Mouse (Mus musculus) intestine, embryonic 15.5 days (tissue): ENCODE results near the gene Hps4. TPM values are rescaled to one million over a fixed set of nuclear protein-coding genes. Genes with fewer than 3 reads are reported as not detected.
A peak's percentile ranks its signal among the peaks of the same experiment; 100 is the strongest.
"Not testable (repeated sequence)": the region's sequence is repeated elsewhere in the genome, so short reads cannot be mapped to it uniquely, and the experiment has no call there.

Experiments
- ATAC-seq: fragments of 200-750 bp; cut with Nextera tagmentation; 2 replicates; pipeline ENCODE4 v1.8.0; 2017; ENCODE audit warnings: moderate TSS enrichment, moderate library complexity
- H3K27ac ChIP-seq: fragments of 300-500 bp; sonication (generic); 2 replicates; pipeline ENCODE4 v1.5.1; 2015; ENCODE audit warnings: mild to moderate bottlenecking, inconsistent platforms
- H3K27me3 ChIP-seq: fragments of 300-500 bp; sonication (generic); replicated peaks from 2 replicates; pipeline ENCODE4 v1.6.1; 2015; ENCODE audit warnings: inconsistent platforms
- H3K36me3 ChIP-seq: fragments of 300-500 bp; sonication (generic); 2 replicates; pipeline ENCODE4 v1.6.1; 2015; ENCODE audit warnings: inconsistent platforms
- H3K4me1 ChIP-seq: fragments of 300-500 bp; sonication (generic); replicated peaks from 2 replicates; pipeline ENCODE4 v1.6.1; 2015; ENCODE audit warnings: inconsistent platforms
- H3K4me2 ChIP-seq: fragments of 300-500 bp; sonication (generic); replicated peaks from 2 replicates; pipeline ENCODE4 v1.6.1; 2015; ENCODE audit warnings: mild to moderate bottlenecking, inconsistent platforms
- H3K4me3 ChIP-seq: fragments of 300-500 bp; sonication (generic); replicated peaks from 2 replicates; pipeline ENCODE4 v1.5.1; 2015; ENCODE audit warnings: inconsistent platforms
- H3K9ac ChIP-seq: fragments of 300-500 bp; sonication (generic); 2 replicates; pipeline ENCODE4 v1.6.1; 2015; ENCODE audit warnings: inconsistent platforms
- H3K9me3 ChIP-seq: fragments of 300-500 bp; sonication (generic); 2 replicates; pipeline ENCODE4 v1.6.1; 2016; ENCODE audit warnings: inconsistent platforms
- WGBS: fragments of 180-500 bp; shearing (Covaris S2); methylation state at CpG from one replicate; pipeline ENCODE4 v1.1.7; 2015; 5-methylcytosine and 5-hydroxymethylcytosine counted together
- polyA plus RNA-seq: library from polyadenylated mRNA; unstranded; fragments of >200 nt; fragmentation: Nextera tagmentation; extraction: Ambion mirVana; gene quantifications from 2 replicates; pipeline ENCODE4 v1.2.1, GENCODE M21; 2015

Hps4 gene
- polyA plus RNA-seq, 1 experiment from 2014 or later, result 38.7 TPM

GRCm38 (mm10) chr5:112301694-112302093 lies 41.2 kb upstream of the Hps4 start:
- Histone ChIP-seq H3K4me1 (peaks cover 19% of the 10 kb centered on the region), H3K4me2 (no peak overlapping the region), H3K27ac (0 out of 2 replicates have a peak overlapping the region, but pooled peaks have one; percentile 3), H3K9ac (no peak overlapping the region), H3K9me3 (no peaks in the 10 kb centered on the region), H3K36me3 (no peaks in the 10 kb centered on the region), H3K4me3 (no peak overlapping the region), H3K27me3 (no peaks in the 10 kb centered on the region)
- ATAC-seq, result no peak
- 85% methylated on average over 4 of the region's 4 CpGs for WGBS

DNA sequence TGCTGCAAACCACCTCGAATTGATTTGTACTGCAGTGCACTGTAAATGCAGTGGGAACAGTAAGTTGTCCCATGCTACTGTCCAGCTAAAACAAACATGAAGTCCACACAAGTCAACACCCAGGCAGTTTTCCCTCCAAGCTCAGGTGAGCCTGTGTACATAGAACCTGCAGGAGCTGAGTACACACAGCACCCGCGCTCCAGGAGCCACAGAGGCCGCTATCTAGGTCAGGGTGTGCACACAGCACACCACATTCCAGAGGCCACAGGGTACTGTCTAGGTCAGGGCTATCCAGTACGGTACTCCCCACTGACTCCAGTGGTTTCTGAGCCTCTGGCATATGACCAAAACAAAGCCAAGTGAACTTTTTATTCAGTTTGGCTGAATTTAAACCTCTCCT lies 40.6 kb upstream of the Hps4 start:
- Histone ChIP-seq H3K27ac (0 out of 2 replicates have a peak overlapping the region, but pooled peaks have one; percentile 3), H3K4me3 (no peak overlapping the region), H3K4me1 (peaks cover 13% of the 10 kb centered on the region; the same call in 1 of the 2 replicates), H3K27me3 (no peaks in the 10 kb centered on the region), H3K9ac (no peak overlapping the region), H3K9me3 (no peaks in the 10 kb centered on the region), H3K4me2 (no peak overlapping the region), H3K36me3 (no peaks in the 10 kb centered on the region)
- WGBS, result 69% methylated on average over 5 of the region's 5 CpGs
- ATAC-seq, result peak; percentile 79

DNA sequence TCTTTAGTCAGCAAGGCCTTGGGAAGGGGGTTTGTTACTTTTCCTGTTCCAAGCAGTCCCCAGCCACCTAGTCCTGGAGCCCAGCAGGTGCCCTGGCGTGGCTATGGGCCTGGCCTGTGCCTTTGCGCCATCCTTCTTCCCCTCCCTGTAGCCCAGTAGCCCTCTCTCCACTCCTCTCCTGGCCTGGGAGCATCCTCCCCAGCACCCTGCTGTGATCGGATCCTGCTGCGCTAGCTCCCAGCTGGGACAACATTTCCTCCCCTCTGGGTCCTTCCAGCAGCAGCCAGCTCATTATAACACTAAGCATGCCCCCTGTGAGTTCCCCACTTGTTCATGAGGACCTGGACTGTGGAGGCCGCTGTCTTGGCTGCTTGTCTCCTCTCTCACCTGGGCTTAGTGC lies 37.0 kb upstream of the Hps4 start:
- Histone ChIP-seq H3K27ac (no peak overlapping the region), H3K9me3 (no peaks in the 10 kb centered on the region), H3K36me3 (peaks cover 11% of the 10 kb centered on the region), H3K4me3 (no peak overlapping the region), H3K27me3 (no peaks in the 10 kb centered on the region), H3K4me2 (no peak overlapping the region), H3K9ac (no peak overlapping the region), H3K4me1 (peaks cover 11% of the 10 kb centered on the region; the same call in 1 of the 2 replicates)
- ATAC-seq, result no peak
- 88% methylated on average over 5 of the region's 5 CpGs for WGBS

DNA sequence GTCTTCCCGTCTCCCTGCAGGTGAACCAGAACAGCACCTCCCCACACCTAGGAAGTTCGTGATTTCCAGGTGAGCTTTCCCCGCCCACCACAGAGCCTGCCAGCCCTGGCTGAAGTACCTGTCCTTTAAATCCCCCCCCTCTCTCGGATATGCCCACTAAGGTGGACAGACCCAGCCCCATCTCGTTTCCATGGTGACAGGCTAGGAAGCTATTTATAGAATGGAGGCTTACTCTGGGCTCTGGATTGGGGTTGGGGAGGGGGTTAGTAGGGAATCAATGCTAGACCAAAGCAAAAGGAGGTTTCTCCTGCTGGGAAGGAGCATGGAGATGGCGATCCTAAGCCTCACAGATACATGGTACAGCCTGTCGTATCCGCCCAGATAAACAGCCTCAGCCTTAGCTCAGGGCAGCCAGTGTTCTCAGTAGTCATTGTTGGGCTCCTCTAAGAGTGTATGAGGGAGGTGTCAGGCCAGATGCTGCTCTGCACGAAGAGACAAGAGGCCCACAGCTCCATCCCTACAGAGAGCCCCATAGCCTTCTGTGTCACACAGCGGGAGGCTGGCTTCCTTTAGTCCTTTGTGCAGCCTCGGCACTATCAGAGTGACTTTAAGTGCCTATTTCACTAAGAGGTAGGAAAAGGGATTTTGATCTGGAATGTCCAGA lies 29.5 kb upstream of the Hps4 start:
- Histone ChIP-seq H3K9ac (no peak overlapping the region), H3K4me1 (no peaks in the 10 kb centered on the region), H3K4me2 (no peak overlapping the region), H3K27ac (no peak overlapping the region), H3K9me3 (no peaks in the 10 kb centered on the region), H3K36me3 (peaks cover 9% of the 10 kb centered on the region; the same call in 1 of the 2 replicates), H3K27me3 (no peaks in the 10 kb centered on the region), H3K4me3 (no peak overlapping the region)
- no peak for ATAC-seq
- WGBS, result 76% methylated on average over 11 of the region's 11 CpGs

DNA sequence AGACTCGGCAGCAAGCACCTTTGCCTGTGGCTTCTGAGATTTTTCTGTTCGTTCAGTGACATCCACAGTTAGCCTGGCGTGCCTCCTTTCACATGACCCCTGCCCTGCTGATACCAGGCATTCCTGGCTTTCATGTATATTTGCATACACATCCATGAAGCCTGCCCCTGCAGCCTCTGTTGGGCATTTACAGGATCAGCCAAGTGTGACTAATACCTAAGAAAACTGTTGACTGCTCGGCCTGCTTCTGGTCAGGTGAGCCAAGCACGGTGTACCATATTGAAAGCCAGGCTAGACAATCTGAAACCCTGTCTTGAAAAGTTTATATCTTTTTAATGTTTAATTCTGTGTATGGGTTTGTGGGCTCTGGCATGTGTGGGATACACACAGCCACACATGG lies 26.4 kb upstream of the Hps4 start:
- ATAC-seq, result no peak

DNA sequence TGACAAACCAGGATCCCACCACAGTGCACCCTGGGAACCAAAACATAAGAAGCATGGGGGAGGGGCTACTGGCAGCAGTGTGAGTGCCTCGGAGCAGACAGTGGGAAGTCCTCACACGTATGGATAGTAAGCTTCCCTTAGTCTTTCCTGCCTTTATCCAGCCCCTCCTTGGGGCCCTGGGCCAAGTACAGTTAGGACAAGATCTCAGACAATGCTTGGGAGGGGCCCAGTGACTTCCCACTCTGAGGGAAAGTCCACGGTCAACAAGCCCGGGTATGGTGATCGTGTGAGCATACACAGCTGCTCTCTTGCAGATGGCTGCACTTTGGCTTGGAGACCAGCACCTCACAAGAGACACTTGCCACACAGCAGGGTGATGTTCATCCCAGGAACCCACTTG lies 25.6 kb upstream of the Hps4 start:
- H3K9me3 ChIP-seq, result no peaks in the 10 kb centered on the region
- H3K4me3 ChIP-seq, result no peak overlapping the region
- no peak overlapping the region for H3K4me2 ChIP-seq
- no peak for ATAC-seq
- H3K4me1 ChIP-seq, result no peaks in the 10 kb centered on the region
- H3K9ac ChIP-seq, result no peak overlapping the region
- no peak overlapping the region for H3K27ac ChIP-seq
- no peaks in the 10 kb centered on the region for H3K27me3 ChIP-seq
- 0 out of 2 replicates have a peak, but pooled peaks cover 3% of the 10 kb centered on the region for H3K36me3 ChIP-seq
- 47% methylated on average over 5 of the region's 5 CpGs for WGBS

More for the DNA sequence above, 26.4 kb upstream of the Hps4 start:
- Histone ChIP-seq H3K9ac (no peak overlapping the region), H3K4me1 (no peaks in the 10 kb centered on the region), H3K9me3 (no peaks in the 10 kb centered on the region), H3K4me2 (no peak overlapping the region), H3K27ac (no peak overlapping the region), H3K27me3 (no peaks in the 10 kb centered on the region), H3K36me3 (0 out of 2 replicates have a peak, but pooled peaks cover 3% of the 10 kb centered on the region), H3K4me3 (no peak overlapping the region)
- 84% methylated on average over 5 of the region's 5 CpGs for WGBS

DNA sequence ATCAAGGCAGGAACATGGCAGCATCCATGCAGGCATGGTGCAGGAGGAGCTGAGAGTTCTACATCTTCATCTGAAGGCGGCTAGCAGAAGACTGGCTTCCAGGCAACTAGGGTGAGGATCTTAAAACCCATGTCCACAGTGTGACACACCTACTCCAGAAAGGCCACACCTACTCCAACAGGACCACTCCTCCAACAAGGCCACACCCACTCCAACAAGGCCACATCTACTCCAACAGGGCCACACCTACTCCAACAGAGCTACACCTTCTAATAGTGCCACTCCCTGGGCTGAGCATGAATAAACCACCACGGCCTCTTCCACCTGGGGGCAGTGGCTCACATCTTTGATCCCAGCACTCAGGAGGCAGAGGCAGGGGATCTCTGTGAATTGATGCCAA lies 23.5 kb upstream of the Hps4 start:
- peak; percentile 71 for ATAC-seq
- not testable (repeated sequence) for H3K4me1 ChIP-seq, H3K4me2 ChIP-seq, H3K27ac ChIP-seq, H3K9me3 ChIP-seq, H3K27me3 ChIP-seq, H3K36me3 ChIP-seq, H3K4me3 ChIP-seq, H3K9ac ChIP-seq
- 60% methylated on average over 2 of the region's 2 CpGs for WGBS

- Histone ChIP-seq H3K9ac (no peak overlapping the region), H3K27me3 (no peaks in the 10 kb centered on the region), H3K4me2 (no peak overlapping the region), H3K27ac (no peak overlapping the region), H3K4me1 (0 out of 2 replicates have a peak, but pooled peaks cover 3% of the 10 kb centered on the region), H3K9me3 (no peaks in the 10 kb centered on the region), H3K4me3 (no peak overlapping the region), H3K36me3 (0 out of 2 replicates have a peak, but pooled peaks cover 3% of the 10 kb centered on the region)
- ATAC-seq, result no peak
- WGBS, result 81% methylated on average over 5 of the region's 5 CpGs
These were observed 22.5 kb upstream of the Hps4 start for GRCm38 (mm10) chr5:112320379-112320778.

GRCm38 (mm10) chr5:112320936-112321335 lies 21.9 kb upstream of the Hps4 start:
- Histone ChIP-seq H3K4me1 (0 out of 2 replicates have a peak, but pooled peaks cover 5% of the 10 kb centered on the region), H3K9me3 (no peaks in the 10 kb centered on the region), H3K9ac (no peak overlapping the region), H3K4me2 (no peak overlapping the region), H3K36me3 (no peaks in the 10 kb centered on the region), H3K27me3 (no peaks in the 10 kb centered on the region), H3K27ac (no peak overlapping the region), H3K4me3 (no peak overlapping the region)
- WGBS, result 73% methylated on average over 6 of the region's 6 CpGs
- ATAC-seq, result no peak

DNA sequence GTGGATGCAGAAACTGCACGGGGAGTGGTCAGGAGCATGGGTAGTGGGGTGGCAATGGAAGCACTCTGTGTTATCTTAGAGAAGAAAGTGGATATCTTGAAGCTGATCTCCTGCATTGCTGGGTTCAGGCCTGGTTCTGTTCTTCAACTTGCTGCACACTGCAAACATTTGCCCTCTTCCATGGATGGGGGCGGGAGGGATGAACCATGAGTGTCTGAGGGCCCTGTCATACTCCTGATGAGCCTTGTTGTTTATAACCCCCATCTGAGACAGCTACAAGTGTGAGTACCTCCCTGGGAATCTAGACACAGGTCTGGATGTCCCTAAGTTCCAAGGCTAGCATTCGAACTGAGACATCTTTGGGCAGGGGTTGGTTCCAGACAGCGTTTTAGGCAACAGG lies 21.5 kb upstream of the Hps4 start:
- Histone ChIP-seq H3K4me2 (no peak overlapping the region), H3K36me3 (no peaks in the 10 kb centered on the region), H3K27me3 (no peaks in the 10 kb centered on the region), H3K4me1 (0 out of 2 replicates have a peak, but pooled peaks cover 5% of the 10 kb centered on the region), H3K4me3 (no peak overlapping the region), H3K9me3 (no peaks in the 10 kb centered on the region), H3K9ac (no peak overlapping the region), H3K27ac (no peak overlapping the region)
- WGBS, result 75% methylated on average over 4 of the region's 4 CpGs
- ATAC-seq, result no peak

- no peaks in the 10 kb centered on the region for H3K9me3 ChIP-seq
- 87% methylated on average over 6 of the region's 6 CpGs for WGBS
These were observed 19.6 kb upstream of the Hps4 start for GRCm38 (mm10) chr5:112323246-112323645.

GRCm38 (mm10) chr5:112324637-112325545 lies 18.0 kb upstream of the Hps4 start:
- peak; percentile 81 for ATAC-seq
- WGBS, result 12% methylated on average over 24 of the region's 24 CpGs
- H3K9me3 ChIP-seq, result no peaks in the 10 kb centered on the region
- peaks cover 10% of the 10 kb centered on the region for H3K36me3 ChIP-seq
- peak overlapping the region; percentile 92 for H3K4me3 ChIP-seq
- peak overlapping the region; percentile 83 for H3K27ac ChIP-seq
- no peak overlapping the region for H3K9ac ChIP-seq
- peak overlapping the region; percentile 60 for H3K4me2 ChIP-seq
- H3K27me3 ChIP-seq, result no peaks in the 10 kb centered on the region
- peaks cover 10% of the 10 kb centered on the region for H3K4me1 ChIP-seq

More at GRCm38 (mm10) chr5:112323246-112323645, 19.6 kb upstream of the Hps4 start:
- Histone ChIP-seq H3K4me1 (peaks cover 10% of the 10 kb centered on the region), H3K4me3 (no peak overlapping the region), H3K4me2 (no peak overlapping the region), H3K9ac (no peak overlapping the region), H3K27me3 (no peaks in the 10 kb centered on the region), H3K36me3 (0 out of 2 replicates have a peak, but pooled peaks cover 5% of the 10 kb centered on the region), H3K27ac (no peak overlapping the region)
- no peak for ATAC-seq
